Comparison of ENCODE assay signal across 17 mouse cellular contexts in genomic region chr17:93312640-93313309, GRCm38 (mm10).
DNase-seq lines count a peak whose midpoint lies in the region; ATAC-seq and TF ChIP-seq lines count a peak whose summit lies in the region.
"Had no signal": no experiment of that assay in that cellular context is flagged by ENCODE, and none has a peak within 500 bp of the region (broad histone marks: within the 10 kb centered on the region; RNA-seq: fewer than 3 reads in every experiment).

No protein-coding gene starts in this region.

- H3K9me3 ChIP-seq in forebrain, embryonic 12.5 days, result no peaks in the 10 kb centered on the region
- H3K9me3 ChIP-seq in forebrain, postnatal 0 days (ENCODE audit: low read length), result no peaks in the 10 kb centered on the region
- H3K9me3 ChIP-seq in forebrain, embryonic 14.5 days (replicated peaks; ENCODE audit: control insufficient read depth, low read length), result no peaks in the 10 kb centered on the region
- H3K9me3 ChIP-seq in hindbrain, embryonic 15.5 days, result no peaks in the 10 kb centered on the region
- no peaks in the 10 kb centered on the region for H3K9me3 ChIP-seq in midbrain, postnatal 0 days (ENCODE audit: low read length)
- H3K9me3 ChIP-seq in liver, embryonic 12.5 days (replicated peaks), result no peaks in the 10 kb centered on the region

- no peaks in the 10 kb centered on the region for H3K36me3 ChIP-seq in forebrain, embryonic 12.5 days (replicated peaks)
- no peaks in the 10 kb centered on the region for H3K36me3 ChIP-seq in forebrain, postnatal 0 days (ENCODE audit: insufficient read depth)
- H3K36me3 ChIP-seq in forebrain, embryonic 14.5 days (ENCODE audit: control insufficient read depth, insufficient read depth, low read length), result no peaks in the 10 kb centered on the region
- H3K36me3 ChIP-seq in hindbrain, embryonic 15.5 days, result no peaks in the 10 kb centered on the region
- no peaks in the 10 kb centered on the region for H3K36me3 ChIP-seq in midbrain, postnatal 0 days (ENCODE audit: insufficient read depth, low read length)
- no peaks in the 10 kb centered on the region for H3K36me3 ChIP-seq in liver, embryonic 12.5 days

- H3K9ac ChIP-seq in forebrain, embryonic 12.5 days, result no peak overlapping the region
- H3K9ac ChIP-seq in forebrain, postnatal 0 days, result no peak overlapping the region
- no peak overlapping the region for H3K9ac ChIP-seq in forebrain, embryonic 14.5 days (ENCODE audit: low read length)
- H3K9ac ChIP-seq in hindbrain, embryonic 15.5 days, result no peak overlapping the region
- H3K9ac ChIP-seq in midbrain, postnatal 0 days (replicated peaks; ENCODE audit: low read length, poor library complexity, severe bottlenecking), result no peak overlapping the region
- H3K9ac ChIP-seq in liver, embryonic 12.5 days, result no peak overlapping the region

- WGBS in forebrain, embryonic 12.5 days, result 67% methylated on average over 3 of the region's 3 CpGs
- 43% methylated on average over 3 of the region's 3 CpGs for WGBS in forebrain, postnatal 0 days
- 66% methylated on average over 3 of the region's 3 CpGs for WGBS in forebrain, embryonic 14.5 days
- 33% methylated on average over 3 of the region's 3 CpGs for WGBS in hindbrain, embryonic 15.5 days
- WGBS in midbrain, postnatal 0 days, result 48% methylated on average over 3 of the region's 3 CpGs
- 65% methylated on average over 3 of the region's 3 CpGs for WGBS in liver, embryonic 12.5 days (ENCODE audit: insufficient replicate concordance)

- H3K4me3 ChIP-seq in forebrain, embryonic 12.5 days (replicated peaks), result no peak overlapping the region
- no peak overlapping the region for H3K4me3 ChIP-seq in forebrain, postnatal 0 days (ENCODE audit: low read depth, low read length)
- no peak overlapping the region for H3K4me3 ChIP-seq in forebrain, embryonic 14.5 days (ENCODE audit: low read depth, low read length)
- no peak overlapping the region for H3K4me3 ChIP-seq in hindbrain, embryonic 15.5 days
- no peak overlapping the region for H3K4me3 ChIP-seq in midbrain, postnatal 0 days (ENCODE audit: low read depth, low read length)
- H3K4me3 ChIP-seq in liver, embryonic 12.5 days, result no peak overlapping the region

- no peak for DNase-seq in forebrain, postnatal 0 days
- DNase-seq in forebrain, embryonic 14.5 days (ENCODE audit: low spot score), result peak; percentile 33
- DNase-seq in midbrain, postnatal 0 days (ENCODE audit: low spot score), result peak; percentile 28
- DNase-seq in kidney, adult 8-10 months, result no peak
- DNase-seq in testis, postnatal 14 days (ENCODE audit: low spot score), result no peak
- DNase-seq: adrenal gland, postnatal 25 days; cerebellum, adult 9-10 months; gastrocnemius, postnatal 25 days; kidney, adult 2 months; liver; lung, adult 18-20 months; lung, postnatal 36 days; right cerebral cortex, adult 18-20 months; thymus, adult 18-20 months had no signal

- no peak for TF ChIP-seq CTCF in forebrain, postnatal 0 days (IDR thresholded peaks at IDR 0.05; ENCODE audit: low read depth)
- TF ChIP-seq CTCF in midbrain, postnatal 0 days (IDR thresholded peaks at IDR 0.05), result no peak

- peak; percentile 76 for ATAC-seq in forebrain, embryonic 12.5 days (ENCODE audit: low FRiP score)
- ATAC-seq in forebrain, postnatal 0 days, result no peak
- peak; percentile 64; the same call in 1 of the 2 replicates for ATAC-seq in forebrain, embryonic 14.5 days
- peak; percentile 68; the same call in 1 of the 2 replicates for ATAC-seq in hindbrain, embryonic 15.5 days (ENCODE audit: low FRiP score, low read depth)
- peak; percentile 63; the same call in 1 of the 2 replicates for ATAC-seq in midbrain, postnatal 0 days (ENCODE audit: low FRiP score)
- no peak for ATAC-seq in liver, embryonic 12.5 days

- no peaks in the 10 kb centered on the region for H3K27me3 ChIP-seq in forebrain, embryonic 12.5 days
- H3K27me3 ChIP-seq in forebrain, postnatal 0 days (ENCODE audit: insufficient read depth, low read length), result no peaks in the 10 kb centered on the region
- H3K27me3 ChIP-seq in forebrain, embryonic 14.5 days (replicated peaks; ENCODE audit: control insufficient read depth, insufficient read depth, low read length), result no peaks in the 10 kb centered on the region
- H3K27me3 ChIP-seq in hindbrain, embryonic 15.5 days, result 0 out of 2 replicates have a peak, but pooled peaks cover 3% of the 10 kb centered on the region
- H3K27me3 ChIP-seq in midbrain, postnatal 0 days (ENCODE audit: insufficient read depth, low read length), result no peaks in the 10 kb centered on the region
- H3K27me3 ChIP-seq in liver, embryonic 12.5 days (replicated peaks), result no peaks in the 10 kb centered on the region

- H3K4me1 ChIP-seq in forebrain, embryonic 12.5 days, result peaks cover 11% of the 10 kb centered on the region; the same call in 1 of the 2 replicates
- H3K4me1 ChIP-seq in forebrain, postnatal 0 days (ENCODE audit: insufficient read depth), result no peaks in the 10 kb centered on the region; the same call in 1 of the 2 replicates
- peaks cover 8% of the 10 kb centered on the region for H3K4me1 ChIP-seq in forebrain, embryonic 14.5 days (ENCODE audit: control insufficient read depth, insufficient read depth, low read length)
- H3K4me1 ChIP-seq in hindbrain, embryonic 15.5 days (replicated peaks), result peaks cover 6% of the 10 kb centered on the region
- no peaks in the 10 kb centered on the region for H3K4me1 ChIP-seq in midbrain, postnatal 0 days (ENCODE audit: insufficient read depth, low read length)
- H3K4me1 ChIP-seq in liver, embryonic 12.5 days, result no peaks in the 10 kb centered on the region

- peak overlapping the region; percentile 53; the same call in 1 of the 2 replicates for H3K27ac ChIP-seq in forebrain, embryonic 12.5 days
- no peak overlapping the region for H3K27ac ChIP-seq in forebrain, postnatal 0 days (ENCODE audit: low read depth, low read length)
- no peak overlapping the region for H3K27ac ChIP-seq in forebrain, embryonic 14.5 days (ENCODE audit: low read depth, low read length)
- H3K27ac ChIP-seq in hindbrain, embryonic 15.5 days (replicated peaks), result no peak overlapping the region
- H3K27ac ChIP-seq in midbrain, postnatal 0 days (ENCODE audit: low read depth, low read length), result no peak overlapping the region
- no peak overlapping the region for H3K27ac ChIP-seq in liver, embryonic 12.5 days

- H3K4me2 ChIP-seq in forebrain, embryonic 12.5 days, result no peak overlapping the region
- no peak overlapping the region for H3K4me2 ChIP-seq in forebrain, postnatal 0 days (ENCODE audit: low read depth)
- no peak overlapping the region for H3K4me2 ChIP-seq in forebrain, embryonic 14.5 days (ENCODE audit: low read length)
- H3K4me2 ChIP-seq in hindbrain, embryonic 15.5 days, result no peak overlapping the region
- no peak overlapping the region for H3K4me2 ChIP-seq in midbrain, postnatal 0 days (ENCODE audit: low read depth, low read length, poor library complexity, severe bottlenecking)
- H3K4me2 ChIP-seq in liver, embryonic 12.5 days, result no peak overlapping the region

Comparison
In these comparisons a context has a peak if more than half of its experiments do, and no peak if none do; other contexts are left out.
1. ATAC-seq: peak in forebrain, embryonic 12.5 days (single experiment), forebrain, embryonic 14.5 days (single experiment), hindbrain, embryonic 15.5 days (single experiment) and midbrain, postnatal 0 days (single experiment); none in forebrain, postnatal 0 days (single experiment) and liver, embryonic 12.5 days (single experiment).
2. DNase-seq: peak in forebrain, embryonic 14.5 days (single experiment) and midbrain, postnatal 0 days (single experiment); none in forebrain, postnatal 0 days (single experiment), kidney, adult 8-10 months (0 of 2) and testis, postnatal 14 days (single experiment).